Mouse (Mus musculus): ENCODE measurements around the gene Tmem238. TPM values are rescaled to one million over a fixed set of nuclear protein-coding genes. Genes with fewer than 3 reads are reported as not detected.
"Not testable (repeated sequence)": the region's sequence is repeated elsewhere in the genome, so short reads cannot be mapped to it uniquely, and the experiment has no call there.

Gene Tmem238
- total and polyA plus RNA-seq, 3 experiments = 5.5 to 12.3 (median 9.8) TPM

GRCm38 (mm10) chr7:4821690-4822089 is 32.2 kb upstream of the Tmem238 start:
- dilution Hi-C loops (cut with MboI; ENCODE audit: extremely low pct_ligation_motif_present, extremely low pct_unique_long_range_greater_than_20kb, low sequenced_read_pairs) = no loop called here

GRCm38 (mm10) chr7:4820925-4821324 is 31.5 kb upstream of the Tmem238 start:
- H3K27ac ChIP-seq (ENCODE audit: insufficient read depth, low read depth); H3K4me1 ChIP-seq (ENCODE audit: control insufficient read depth in 1 of 2, insufficient read depth in 2 of 2); dilution Hi-C loops (cut with MboI; ENCODE audit: extremely low pct_ligation_motif_present, extremely low pct_unique_long_range_greater_than_20kb, low sequenced_read_pairs); H3K9me3 ChIP-seq (replicated peaks; ENCODE audit: low read length); H3K79me2 ChIP-seq (replicated peaks; ENCODE audit: control insufficient read depth, extremely low read depth, insufficient read depth, poor library complexity, severe bottlenecking); H3K9ac ChIP-seq (ENCODE audit: insufficient read depth, low read depth); DNase-seq (ENCODE audit: extremely low read depth); H3K36me3 ChIP-seq (replicated peaks in 1 of 2; ENCODE audit: control insufficient read depth in 1 of 2, insufficient read depth in 1 of 2, low read length in 1 of 2); H3K27me3 ChIP-seq (replicated peaks); H3K4me2 ChIP-seq (ENCODE audit: insufficient read depth, low read depth, poor library complexity, severe bottlenecking); in situ Hi-C loops (cut with MboI; ENCODE audit: low pct_ligation_motif_present, low pct_unique_long_range_greater_than_20kb, low sequenced_read_pairs); H3K4me3 ChIP-seq (replicated peaks in 1 of 3; ENCODE audit: low read depth in 2 of 3, low read length in 2 of 3, poor library complexity in 1 of 3): not testable (repeated sequence)

More at GRCm38 (mm10) chr7:4821690-4822089, 32.2 kb upstream of the Tmem238 start:
- in situ Hi-C loops (cut with MboI; ENCODE audit: low pct_ligation_motif_present, low pct_unique_long_range_greater_than_20kb, low sequenced_read_pairs) = no loop called here
- Histone ChIP-seq H3K4me1 (ENCODE audit: control insufficient read depth in 1 of 2, insufficient read depth in 2 of 2) (peaks cover 0 to 7% of the 10 kb centered on the region in 2 experiments; a peak in 2 of 4 replicates), H3K9me3 (replicated peaks; ENCODE audit: low read length) (no peaks in the 10 kb centered on the region), H3K4me3 (replicated peaks in 1 of 3; ENCODE audit: low read depth in 2 of 3, low read length in 2 of 3, poor library complexity in 1 of 3) (no peak overlapping the region), H3K79me2 (replicated peaks; ENCODE audit: control insufficient read depth, extremely low read depth, insufficient read depth, poor library complexity, severe bottlenecking) (no peaks in the 10 kb centered on the region), H3K36me3 (replicated peaks in 1 of 2; ENCODE audit: control insufficient read depth in 1 of 2, insufficient read depth in 1 of 2, low read length in 1 of 2) (no peaks in the 10 kb centered on the region), H3K9ac (ENCODE audit: insufficient read depth, low read depth) (no peak overlapping the region), H3K4me2 (ENCODE audit: insufficient read depth, low read depth, poor library complexity, severe bottlenecking) (no peak overlapping the region), H3K27me3 (replicated peaks) (peaks cover 13% of the 10 kb centered on the region), H3K27ac (ENCODE audit: insufficient read depth, low read depth) (no peak overlapping the region)
- no peak for DNase-seq (ENCODE audit: extremely low read depth)
- no peak for TF ChIP-seq PAX5 (IDR thresholded peaks at IDR 0.05; ENCODE audit: low read length)
- TF ChIP-seq RAD21 (IDR thresholded peaks at IDR 0.05; ENCODE audit: low read depth, low read length) = no peak
- TF ChIP-seq MAZ (IDR thresholded peaks at IDR 0.05; ENCODE audit: low read depth, low read length) = no peak

DNA sequence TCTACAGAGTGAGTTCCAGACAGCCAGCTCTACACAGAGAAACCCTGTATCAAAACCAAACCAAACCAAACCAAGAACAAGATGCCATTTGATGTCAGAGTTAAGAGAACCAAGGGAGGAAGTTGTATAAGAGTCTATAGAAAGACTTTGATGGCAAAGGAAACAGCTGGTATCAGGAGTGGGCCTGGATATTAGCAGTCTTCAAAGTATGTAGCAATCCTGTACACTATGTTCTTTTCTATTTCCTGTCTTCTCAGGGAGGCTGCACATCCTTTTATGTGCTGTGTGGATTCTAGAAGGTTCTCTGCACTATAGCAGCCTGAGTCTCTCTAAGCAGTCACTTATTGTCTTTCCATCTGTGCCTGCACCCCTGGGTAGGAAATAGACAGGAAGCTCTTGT is 27.1 kb upstream of the Tmem238 start:
- TF ChIP-seq MAFK (IDR thresholded peaks at IDR 0.05; ENCODE audit: insufficient replicate concordance, low read length) (no peak), JUN (IDR thresholded peaks at IDR 0.05; ENCODE audit: insufficient read depth, low read depth, low read length) (no peak), SMC3 (IDR thresholded peaks at IDR 0.05; ENCODE audit: low read depth, low read length) (no peak), ZMIZ1 (IDR thresholded peaks at IDR 0.05; ENCODE audit: low read depth, low read length) (no peak), ELF1 (IDR thresholded peaks at IDR 0.05; ENCODE audit: low read depth, low read length) (no peak), JUND (conservative IDR thresholded peaks at IDR 0.05; ENCODE audit: low read depth, low read length) (no peak), TCF12 (IDR thresholded peaks at IDR 0.05; ENCODE audit: low read depth, low read length) (no peak), IRF4 (IDR thresholded peaks at IDR 0.05; ENCODE audit: low read depth, low read length) (no peak)
- H3K27ac ChIP-seq (ENCODE audit: insufficient read depth, low read depth) = no peak overlapping the region
- dilution Hi-C loops (cut with MboI; ENCODE audit: extremely low pct_ligation_motif_present, extremely low pct_unique_long_range_greater_than_20kb, low sequenced_read_pairs) = no loop called here

More for the DNA sequence above, 27.1 kb upstream of the Tmem238 start:
- Histone ChIP-seq H3K27me3 (replicated peaks) (no peaks in the 10 kb centered on the region), H3K9me3 (replicated peaks; ENCODE audit: low read length) (no peaks in the 10 kb centered on the region), H3K79me2 (replicated peaks; ENCODE audit: control insufficient read depth, extremely low read depth, insufficient read depth, poor library complexity, severe bottlenecking) (peaks cover 11% of the 10 kb centered on the region), H3K36me3 (replicated peaks in 1 of 2; ENCODE audit: control insufficient read depth in 1 of 2, insufficient read depth in 1 of 2, low read length in 1 of 2) (peaks cover 0 to 13% of the 10 kb centered on the region in 2 experiments), H3K4me1 (ENCODE audit: control insufficient read depth in 1 of 2, insufficient read depth in 2 of 2) (peaks cover 3 to 10% of the 10 kb centered on the region in 2 experiments; a peak in 3 of 4 replicates), H3K9ac (ENCODE audit: insufficient read depth, low read depth) (no peak overlapping the region), H3K4me3 (replicated peaks in 1 of 3; ENCODE audit: low read depth in 2 of 3, low read length in 2 of 3, poor library complexity in 1 of 3) (no peak overlapping the region), H3K4me2 (ENCODE audit: insufficient read depth, low read depth, poor library complexity, severe bottlenecking) (no peak overlapping the region)
- in situ Hi-C loops (cut with MboI; ENCODE audit: low pct_ligation_motif_present, low pct_unique_long_range_greater_than_20kb, low sequenced_read_pairs) = no loop called here
- no peak for DNase-seq (ENCODE audit: extremely low read depth)

All from CH12.LX (cell line).